Mouse (Mus musculus) mesoderm, embryonic 11.5 days (tissue): ENCODE results near the gene Cby3.

Experiments used
- DNase-seq: peaks from one replicate; pipeline ENCODE4 v3.0.0-alpha.2; 2012; ENCODE audit warnings: low read depth, low spot score

Cby3 gene

GRCm38 (mm10) chr11:50364548-50364947 is 10.3 kb downstream of the Cby3 start:
- DNase-seq: peak; percentile 85

GRCm38 (mm10) chr11:50365322-50365721 is 11.1 kb downstream of the Cby3 start:
- no peak for DNase-seq

GRCm38 (mm10) chr11:50367531-50367930 is 13.3 kb downstream of the Cby3 start:
- no peak for DNase-seq

- no peak for DNase-seq
Measured at GRCm38 (mm10) chr11:50369360-50369911, 15.2 kb downstream of the Cby3 start.

GRCm38 (mm10) chr11:50370969-50371368 is 16.7 kb downstream of the Cby3 start:
- no peak for DNase-seq

GRCm38 (mm10) chr11:50371399-50371841 is 17.2 kb downstream of the Cby3 start:
- DNase-seq: peak; percentile 67

GRCm38 (mm10) chr11:50371911-50372310 is 17.6 kb downstream of the Cby3 start:
- no peak for DNase-seq

- no peak for DNase-seq
Measured at GRCm38 (mm10) chr11:50373086-50373485, 18.8 kb downstream of the Cby3 start.

- DNase-seq: no peak
Measured at GRCm38 (mm10) chr11:50373621-50374020, 19.4 kb downstream of the Cby3 start.

- no peak for DNase-seq
Measured at GRCm38 (mm10) chr11:50374286-50375015, 20.2 kb downstream of the Cby3 start.

- DNase-seq: no peak
Measured at GRCm38 (mm10) chr11:50375421-50375820, 21.2 kb downstream of the Cby3 start.

- no peak for DNase-seq
Measured at GRCm38 (mm10) chr11:50376156-50376790, 22.0 kb downstream of the Cby3 start.

GRCm38 (mm10) chr11:50376911-50377891 is 22.9 kb downstream of the Cby3 start, which contains the start of gene Hnrnph1:
Gene Hnrnph1, plus strand, starts transcription at chr11:50376990.
- DNase-seq: peak; percentile 99

- peak; percentile 80 for DNase-seq
Measured at GRCm38 (mm10) chr11:50377892-50378684, 23.8 kb downstream of the Cby3 start.

- DNase-seq: no peak
Measured at GRCm38 (mm10) chr11:50379023-50379752, 24.9 kb downstream of the Cby3 start.

- no peak for DNase-seq
Measured at GRCm38 (mm10) chr11:50381311-50381710, 27.0 kb downstream of the Cby3 start.

- DNase-seq: no peak
Measured at GRCm38 (mm10) chr11:50387167-50387679, 33.0 kb downstream of the Cby3 start.

GRCm38 (mm10) chr11:50387697-50388096 is 33.4 kb downstream of the Cby3 start:
- no peak for DNase-seq

GRCm38 (mm10) chr11:50388217-50388929 is 34.1 kb downstream of the Cby3 start:
- DNase-seq: no peak
